Mouse (Mus musculus): Measurements from ENCODE around the gene Spint3. TPM values are rescaled to one million over a fixed set of nuclear protein-coding genes. Genes with fewer than 3 reads are reported as not detected.

The Spint3 gene
- polyA plus RNA-seq, 1 experiment from 2014 or later: not detected

GRCm38 (mm10) chr2:164521841-164522240 lies 51.4 kb downstream of the Spint3 start:
- Histone ChIP-seq H3K27ac (no peak overlapping the region), H3K9me3 (peaks cover 12% of the 10 kb centered on the region), H3K4me2 (replicated peaks) (no peak overlapping the region; the same call in 1 of the 2 replicates), H3K4me3 (replicated peaks) (no peak overlapping the region), H3K4me1 (replicated peaks) (no peaks in the 10 kb centered on the region), H3K27me3 (no peaks in the 10 kb centered on the region), H3K36me3 (no peaks in the 10 kb centered on the region), H3K9ac (replicated peaks) (no peak overlapping the region)
- WGBS: 17% methylated on average over 11 of the region's 11 CpGs
- ATAC-seq: no peak

- no peak overlapping the region for H3K27ac ChIP-seq
- no peak overlapping the region for H3K9ac ChIP-seq (replicated peaks)
- no peaks in the 10 kb centered on the region for H3K4me1 ChIP-seq (replicated peaks)
- H3K27me3 ChIP-seq: no peaks in the 10 kb centered on the region
- WGBS: 9% methylated on average over 3 of the region's 3 CpGs
- no peak overlapping the region for H3K4me3 ChIP-seq (replicated peaks)
- ATAC-seq: 0 out of 2 replicates have a peak, but pooled peaks have one; percentile 40
- H3K9me3 ChIP-seq: peaks cover 4% of the 10 kb centered on the region; the same call in 1 of the 2 replicates
- H3K4me2 ChIP-seq (replicated peaks): no peak overlapping the region
- H3K36me3 ChIP-seq: no peaks in the 10 kb centered on the region
Observed at GRCm38 (mm10) chr2:164520782-164521181, 52.5 kb downstream of the Spint3 start.

Other genes with a start within 250 kb of the Spint3 start
- not detected in 2 replicates for gene Svs5, start 240.7 kb downstream of the Spint3 start, polyA plus RNA-seq (2015; fragmentation: Nextera tagmentation; extraction: Ambion mirVana)
- 0.36 TPM in 1 of 2 replicates, not detected in the other for gene Slpi, start 184.4 kb downstream of the Spint3 start, polyA plus RNA-seq (2015; fragmentation: Nextera tagmentation; extraction: Ambion mirVana)
- not detected in 2 replicates for gene Rbpjl, start 170.3 kb downstream of the Spint3 start, polyA plus RNA-seq (2015; fragmentation: Nextera tagmentation; extraction: Ambion mirVana)
- gene Matn4, start 168.3 kb downstream of the Spint3 start, polyA plus RNA-seq (2015; fragmentation: Nextera tagmentation; extraction: Ambion mirVana): 0.26 and 0.39 TPM in 2 replicates
- 6.5 and 7.3 TPM in 2 replicates for gene Sdc4, start 129.6 kb downstream of the Spint3 start, polyA plus RNA-seq (2015; fragmentation: Nextera tagmentation; extraction: Ambion mirVana)
- 77.6 and 81.1 TPM in 2 replicates for gene Sys1, start 116.5 kb downstream of the Spint3 start, polyA plus RNA-seq (2015; fragmentation: Nextera tagmentation; extraction: Ambion mirVana)
- 4.5 and 5.2 TPM in 2 replicates for gene Gm20458, start 112.5 kb downstream of the Spint3 start, polyA plus RNA-seq (2015; fragmentation: Nextera tagmentation; extraction: Ambion mirVana)
- not detected in 2 replicates for gene Trp53tg5, start 99.7 kb downstream of the Spint3 start, polyA plus RNA-seq (2015; fragmentation: Nextera tagmentation; extraction: Ambion mirVana)
- gene Dbndd2, start 87.4 kb downstream of the Spint3 start, polyA plus RNA-seq (2015; fragmentation: Nextera tagmentation; extraction: Ambion mirVana): 8.7 and 8.8 TPM in 2 replicates
- gene Pigt, start 75.9 kb downstream of the Spint3 start, polyA plus RNA-seq (2015; fragmentation: Nextera tagmentation; extraction: Ambion mirVana): 64.2 and 67.8 TPM in 2 replicates
- 5.7 and 6.8 TPM in 2 replicates for gene Wfdc2, start 11.0 kb downstream of the Spint3 start, polyA plus RNA-seq (2015; fragmentation: Nextera tagmentation; extraction: Ambion mirVana)
- gene Wfdc6a, start 12.0 kb upstream of the Spint3 start, polyA plus RNA-seq (2015; fragmentation: Nextera tagmentation; extraction: Ambion mirVana): not detected in 2 replicates
- not detected in 2 replicates for gene Eppin, start 20.1 kb upstream of the Spint3 start, polyA plus RNA-seq (2015; fragmentation: Nextera tagmentation; extraction: Ambion mirVana)
- gene Wfdc6b, start 40.1 kb upstream of the Spint3 start, polyA plus RNA-seq (2015; fragmentation: Nextera tagmentation; extraction: Ambion mirVana): not detected in 2 replicates
- gene Wfdc8, start 40.2 kb upstream of the Spint3 start, polyA plus RNA-seq (2015; fragmentation: Nextera tagmentation; extraction: Ambion mirVana): not detected in 2 replicates
- not detected in 2 replicates for gene Wfdc16, start 65.3 kb upstream of the Spint3 start, polyA plus RNA-seq (2015; fragmentation: Nextera tagmentation; extraction: Ambion mirVana)
- not detected in 2 replicates for gene Wfdc10, start 82.6 kb upstream of the Spint3 start, polyA plus RNA-seq (2015; fragmentation: Nextera tagmentation; extraction: Ambion mirVana)
- gene Wfdc9, start 83.1 kb upstream of the Spint3 start, polyA plus RNA-seq (2015; fragmentation: Nextera tagmentation; extraction: Ambion mirVana): not detected in 2 replicates
- not detected in 2 replicates for gene Wfdc11, start 100.6 kb upstream of the Spint3 start, polyA plus RNA-seq (2015; fragmentation: Nextera tagmentation; extraction: Ambion mirVana)
- not detected in 2 replicates for gene Wfdc13, start 111.6 kb upstream of the Spint3 start, polyA plus RNA-seq (2015; fragmentation: Nextera tagmentation; extraction: Ambion mirVana)
- not detected in 2 replicates for gene Spint4, start 125.0 kb upstream of the Spint3 start, polyA plus RNA-seq (2015; fragmentation: Nextera tagmentation; extraction: Ambion mirVana)
- gene Spint5, start 141.8 kb upstream of the Spint3 start, polyA plus RNA-seq (2015; fragmentation: Nextera tagmentation; extraction: Ambion mirVana): not detected in 2 replicates
- 1.2 and 1.3 TPM in 2 replicates for gene Wfdc3, start 172.5 kb upstream of the Spint3 start, polyA plus RNA-seq (2015; fragmentation: Nextera tagmentation; extraction: Ambion mirVana)
- 65.4 and 72.6 TPM in 2 replicates for gene Dnttip1, start 172.5 kb upstream of the Spint3 start, polyA plus RNA-seq (2015; fragmentation: Nextera tagmentation; extraction: Ambion mirVana)
- 203 and 208 TPM in 2 replicates for gene Ube2c, start 196.4 kb upstream of the Spint3 start, polyA plus RNA-seq (2015; fragmentation: Nextera tagmentation; extraction: Ambion mirVana)
- gene Tnnc2, start 206.5 kb upstream of the Spint3 start, polyA plus RNA-seq (2015; fragmentation: Nextera tagmentation; extraction: Ambion mirVana): not detected in 2 replicates
- 17.2 and 19.1 TPM in 2 replicates for gene Snx21, start 212.4 kb upstream of the Spint3 start, polyA plus RNA-seq (2015; fragmentation: Nextera tagmentation; extraction: Ambion mirVana)
- gene Acot8, start 231.4 kb upstream of the Spint3 start, polyA plus RNA-seq (2015; fragmentation: Nextera tagmentation; extraction: Ambion mirVana): 19.9 and 20.4 TPM in 2 replicates
- 15.2 and 15.5 TPM in 2 replicates for gene Zswim3, start 231.6 kb upstream of the Spint3 start, polyA plus RNA-seq (2015; fragmentation: Nextera tagmentation; extraction: Ambion mirVana)
- gene Zswim1, start 249.2 kb upstream of the Spint3 start, polyA plus RNA-seq (2015; fragmentation: Nextera tagmentation; extraction: Ambion mirVana): 25.4 and 25.8 TPM in 2 replicates

Measured in midbrain, embryonic 13.5 days (tissue).